Mouse (Mus musculus): ENCODE measurements around the gene Vwf. TPM values are rescaled to one million over a fixed set of nuclear protein-coding genes. Genes with fewer than 3 reads are reported as not detected.

Vwf gene
- polyA plus RNA-seq, 1 experiment = 15.4 TPM

DNA sequence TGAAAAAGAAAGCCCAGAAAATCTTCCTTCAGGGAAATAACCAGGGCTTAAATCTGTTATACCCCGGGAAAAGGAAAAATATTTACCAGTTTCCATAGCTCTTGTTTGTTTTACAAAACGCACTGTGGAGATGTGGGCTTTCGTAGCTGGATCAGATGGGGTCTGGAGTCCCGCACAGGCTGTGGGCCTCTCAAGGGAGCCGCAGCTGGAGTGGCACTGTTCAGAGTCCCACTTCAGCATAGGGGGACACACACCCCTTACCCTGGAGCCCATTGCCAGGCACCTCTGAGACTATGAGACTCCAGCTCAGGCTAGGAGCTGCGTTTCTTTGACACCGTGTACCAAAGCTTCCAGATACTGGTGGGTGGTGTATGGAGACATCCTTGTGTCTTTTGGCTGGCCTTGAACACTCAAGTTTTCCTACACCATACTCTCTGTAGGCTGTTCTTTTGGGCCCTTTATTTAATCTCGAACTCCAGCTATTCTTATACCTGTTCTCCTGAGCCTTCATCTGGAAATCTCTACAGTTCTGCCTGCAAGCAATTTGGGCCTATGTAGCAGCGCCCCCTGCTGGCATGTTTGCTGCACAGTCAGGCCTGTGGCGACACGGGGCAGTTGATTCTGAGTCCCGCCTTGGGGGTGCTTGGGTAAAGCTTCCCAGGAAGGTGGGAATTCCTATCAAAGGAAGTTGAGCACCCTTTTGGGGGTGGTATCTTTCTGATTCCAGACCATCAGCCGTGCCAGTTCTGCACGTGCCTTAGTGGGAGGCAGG is 114.7 kb downstream of the Vwf start:
- Histone ChIP-seq H3K4me1 (ENCODE audit: control insufficient read depth, insufficient read depth, low read length) (no peaks in the 10 kb centered on the region), H3K27ac (ENCODE audit: control insufficient read depth, insufficient read depth, low read depth, low read length) (no peak overlapping the region), H3K27me3 (ENCODE audit: control insufficient read depth, insufficient read depth, low read length) (no peaks in the 10 kb centered on the region), H3K4me3 (ENCODE audit: control insufficient read depth, low read depth, low read length) (no peak overlapping the region), H3K36me3 (ENCODE audit: control insufficient read depth, insufficient read depth, low read length) (no peaks in the 10 kb centered on the region)
- TF ChIP-seq POLR2A (IDR thresholded peaks at IDR 0.05; ENCODE audit: control insufficient read depth, low read depth, low read length) (no peak), CTCF (IDR thresholded peaks at IDR 0.05; ENCODE audit: control insufficient read depth, insufficient read depth, insufficient replicate concordance, low read depth, low read length) (peak; percentile 92)

DNA sequence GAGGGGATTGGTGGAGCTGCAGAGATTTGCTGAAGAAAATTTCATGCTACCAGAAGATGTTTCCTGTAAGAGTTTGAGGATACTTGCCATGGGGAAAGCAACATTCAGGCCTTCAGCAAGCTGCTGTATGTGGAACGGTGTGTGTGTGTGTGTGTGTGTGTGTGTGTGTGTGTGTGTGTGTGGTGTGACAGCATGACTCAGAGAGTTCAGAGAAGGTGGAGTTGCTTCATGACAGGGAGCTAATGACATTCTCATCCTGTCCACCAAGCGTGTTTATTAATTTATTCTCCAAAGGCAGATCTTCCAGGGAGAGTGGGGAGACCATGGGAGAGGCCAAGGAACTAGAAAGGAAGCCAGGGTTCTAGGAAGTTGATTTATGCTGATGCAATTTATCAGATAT is 117.3 kb downstream of the Vwf start:
- Histone ChIP-seq H3K27me3 (ENCODE audit: control insufficient read depth, insufficient read depth, low read length) (no peaks in the 10 kb centered on the region), H3K4me3 (ENCODE audit: control insufficient read depth, low read depth, low read length) (no peak overlapping the region), H3K27ac (ENCODE audit: control insufficient read depth, insufficient read depth, low read depth, low read length) (no peak overlapping the region), H3K4me1 (ENCODE audit: control insufficient read depth, insufficient read depth, low read length) (no peaks in the 10 kb centered on the region), H3K36me3 (ENCODE audit: control insufficient read depth, insufficient read depth, low read length) (no peaks in the 10 kb centered on the region)
- TF ChIP-seq POLR2A (IDR thresholded peaks at IDR 0.05; ENCODE audit: control insufficient read depth, low read depth, low read length) (no peak), CTCF (IDR thresholded peaks at IDR 0.05; ENCODE audit: control insufficient read depth, insufficient read depth, insufficient replicate concordance, low read depth, low read length) (no peak)

DNA sequence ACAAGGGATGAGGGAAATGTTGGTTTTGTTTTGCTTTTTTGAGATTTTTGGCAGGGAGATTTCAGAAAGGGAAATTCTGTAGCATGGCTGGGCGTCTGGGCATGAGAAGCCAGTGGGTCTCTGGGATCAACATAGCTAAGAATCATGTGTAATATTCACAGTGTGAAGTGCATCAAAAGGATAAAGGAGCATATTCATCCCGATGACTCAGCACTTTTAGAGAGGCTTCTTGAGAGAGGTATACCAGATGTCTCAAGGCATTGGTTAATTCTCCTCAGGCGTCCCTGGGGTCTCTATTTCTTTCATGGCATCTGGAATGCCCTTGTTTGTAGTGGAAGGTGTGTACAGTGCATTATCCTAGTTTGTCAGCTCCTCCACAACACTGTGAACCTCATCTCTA is 125.3 kb downstream of the Vwf start:
- Histone ChIP-seq H3K4me1 (ENCODE audit: control insufficient read depth, insufficient read depth, low read length) (no peaks in the 10 kb centered on the region), H3K36me3 (ENCODE audit: control insufficient read depth, insufficient read depth, low read length) (no peaks in the 10 kb centered on the region), H3K4me3 (ENCODE audit: control insufficient read depth, low read depth, low read length) (no peak overlapping the region), H3K27ac (ENCODE audit: control insufficient read depth, insufficient read depth, low read depth, low read length) (no peak overlapping the region), H3K27me3 (ENCODE audit: control insufficient read depth, insufficient read depth, low read length) (no peaks in the 10 kb centered on the region)
- TF ChIP-seq POLR2A (IDR thresholded peaks at IDR 0.05; ENCODE audit: control insufficient read depth, low read depth, low read length) = no peak
- no peak for TF ChIP-seq CTCF (IDR thresholded peaks at IDR 0.05; ENCODE audit: control insufficient read depth, insufficient read depth, insufficient replicate concordance, low read depth, low read length)

DNA sequence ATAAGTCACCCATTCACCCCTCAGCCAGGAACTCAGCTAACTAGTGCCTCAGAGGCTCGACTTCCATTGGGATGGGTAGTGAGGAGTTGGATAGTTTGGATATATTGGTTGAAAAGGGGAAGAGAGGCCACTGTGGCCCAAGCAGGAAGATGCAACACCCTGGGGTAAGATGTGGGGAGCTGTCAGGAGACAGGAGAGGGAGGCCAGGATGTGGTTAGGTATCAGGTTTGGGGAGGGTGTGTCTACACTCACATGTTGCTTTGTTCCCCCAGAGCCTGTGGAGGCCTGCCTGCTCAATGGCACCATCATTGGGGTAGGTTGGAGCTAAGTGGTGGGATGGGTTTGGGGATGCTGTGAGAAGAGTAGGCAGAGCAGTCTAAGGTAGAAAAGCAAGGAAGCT is 131.9 kb downstream of the Vwf start:
- H3K36me3 ChIP-seq (ENCODE audit: control insufficient read depth, insufficient read depth, low read length) = no peaks in the 10 kb centered on the region

DNA sequence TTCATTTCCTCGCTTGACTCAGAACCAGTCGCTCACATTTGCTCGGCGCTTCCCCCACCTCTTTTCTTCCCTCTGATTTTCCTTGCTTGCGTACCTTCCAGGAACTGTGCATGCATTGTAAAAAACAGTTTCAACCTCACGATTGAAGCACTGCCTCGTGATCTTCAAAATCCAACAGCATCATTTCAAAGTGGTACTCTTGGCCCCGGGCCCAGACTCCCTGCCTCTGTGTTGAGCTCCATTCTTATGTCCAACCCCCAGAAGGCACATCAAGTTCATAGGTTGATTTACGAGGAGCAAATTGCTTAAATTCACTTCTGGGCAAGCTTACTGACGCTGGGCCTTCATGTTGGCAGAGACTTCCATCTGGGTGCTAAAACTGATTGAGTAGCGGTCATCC is 134.0 kb downstream of the Vwf start:
- no peak for TF ChIP-seq POLR2A (IDR thresholded peaks at IDR 0.05; ENCODE audit: control insufficient read depth, low read depth, low read length)
- no peak for TF ChIP-seq CTCF (IDR thresholded peaks at IDR 0.05; ENCODE audit: control insufficient read depth, insufficient read depth, insufficient replicate concordance, low read depth, low read length)
- Histone ChIP-seq H3K27ac (ENCODE audit: control insufficient read depth, insufficient read depth, low read depth, low read length) (no peak overlapping the region), H3K36me3 (ENCODE audit: control insufficient read depth, insufficient read depth, low read length) (no peaks in the 10 kb centered on the region), H3K4me3 (ENCODE audit: control insufficient read depth, low read depth, low read length) (no peak overlapping the region), H3K27me3 (ENCODE audit: control insufficient read depth, insufficient read depth, low read length) (no peaks in the 10 kb centered on the region), H3K4me1 (ENCODE audit: control insufficient read depth, insufficient read depth, low read length) (no peaks in the 10 kb centered on the region)

More for the DNA sequence above, 131.9 kb downstream of the Vwf start:
- TF ChIP-seq POLR2A (IDR thresholded peaks at IDR 0.05; ENCODE audit: control insufficient read depth, low read depth, low read length) = no peak
- no peak for TF ChIP-seq CTCF (IDR thresholded peaks at IDR 0.05; ENCODE audit: control insufficient read depth, insufficient read depth, insufficient replicate concordance, low read depth, low read length)
- Histone ChIP-seq H3K27me3 (ENCODE audit: control insufficient read depth, insufficient read depth, low read length) (no peaks in the 10 kb centered on the region), H3K4me1 (ENCODE audit: control insufficient read depth, insufficient read depth, low read length) (no peaks in the 10 kb centered on the region), H3K4me3 (ENCODE audit: control insufficient read depth, low read depth, low read length) (no peak overlapping the region), H3K27ac (ENCODE audit: control insufficient read depth, insufficient read depth, low read depth, low read length) (no peak overlapping the region)

DNA sequence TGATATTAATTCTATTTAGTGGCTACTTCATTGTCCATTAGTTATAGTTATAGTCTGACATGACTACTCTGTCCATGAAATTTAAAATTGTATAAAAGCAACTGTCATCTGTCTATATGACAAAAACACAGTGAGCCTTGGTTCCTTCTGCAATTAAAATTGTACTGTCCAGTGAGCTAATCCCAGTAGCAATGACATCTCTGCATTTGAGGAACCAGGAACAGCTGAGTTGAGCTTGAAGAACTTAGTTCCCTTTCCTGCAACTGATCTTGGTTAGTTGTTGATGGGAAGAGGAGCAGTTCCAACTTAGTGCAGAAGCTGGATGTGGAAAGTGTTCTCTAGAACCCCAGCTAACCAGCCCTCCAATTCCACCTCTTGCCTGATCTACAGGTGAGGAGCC is 138.8 kb downstream of the Vwf start:
- H3K4me3 ChIP-seq (ENCODE audit: control insufficient read depth, low read depth, low read length) = no peak overlapping the region
- no peak overlapping the region for H3K27ac ChIP-seq (ENCODE audit: control insufficient read depth, insufficient read depth, low read depth, low read length)
- H3K27me3 ChIP-seq (ENCODE audit: control insufficient read depth, insufficient read depth, low read length) = no peaks in the 10 kb centered on the region
- no peaks in the 10 kb centered on the region for H3K4me1 ChIP-seq (ENCODE audit: control insufficient read depth, insufficient read depth, low read length)
- H3K36me3 ChIP-seq (ENCODE audit: control insufficient read depth, insufficient read depth, low read length) = no peaks in the 10 kb centered on the region
- TF ChIP-seq POLR2A (IDR thresholded peaks at IDR 0.05; ENCODE audit: control insufficient read depth, low read depth, low read length) = no peak
- TF ChIP-seq CTCF (IDR thresholded peaks at IDR 0.05; ENCODE audit: control insufficient read depth, insufficient read depth, insufficient replicate concordance, low read depth, low read length) = no peak

DNA sequence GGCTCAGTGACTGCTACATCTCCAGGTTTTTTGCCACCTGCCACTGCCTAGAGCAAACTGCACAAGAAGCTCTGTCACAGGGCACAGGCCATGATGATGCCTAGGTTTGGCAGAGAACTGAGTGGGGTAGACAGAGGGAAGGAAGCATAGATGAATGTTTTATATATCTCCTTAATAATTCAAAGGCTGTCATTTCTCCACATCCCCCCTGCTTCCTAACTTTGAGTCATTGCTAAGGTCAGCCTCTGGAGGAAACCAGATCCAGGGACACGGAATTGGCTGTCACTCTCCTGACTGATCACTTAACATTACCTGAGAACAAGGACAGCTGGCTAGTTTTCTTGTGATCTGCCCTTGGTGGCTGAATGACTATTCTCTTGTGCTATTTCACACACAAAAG is 141.4 kb downstream of the Vwf start:
- no peaks in the 10 kb centered on the region for H3K27me3 ChIP-seq (ENCODE audit: control insufficient read depth, insufficient read depth, low read length)
- H3K4me1 ChIP-seq (ENCODE audit: control insufficient read depth, insufficient read depth, low read length) = no peaks in the 10 kb centered on the region
- no peak overlapping the region for H3K27ac ChIP-seq (ENCODE audit: control insufficient read depth, insufficient read depth, low read depth, low read length)
- no peak overlapping the region for H3K4me3 ChIP-seq (ENCODE audit: control insufficient read depth, low read depth, low read length)
- TF ChIP-seq CTCF (IDR thresholded peaks at IDR 0.05; ENCODE audit: control insufficient read depth, insufficient read depth, insufficient replicate concordance, low read depth, low read length) (no peak), POLR2A (IDR thresholded peaks at IDR 0.05; ENCODE audit: control insufficient read depth, low read depth, low read length) (no peak)
- H3K36me3 ChIP-seq (ENCODE audit: control insufficient read depth, insufficient read depth, low read length) = no peaks in the 10 kb centered on the region
